Mouse (Mus musculus) embryonic facial prominence, embryonic 15.5 days (tissue): ENCODE measurements at regions not wholly inside any gene's neighbourhood (a gene's known extent, or its start where the extent isn't known, plus 50 kb on each side); places are given as distances from the start of the nearest gene placed in this dataset.
A peak's percentile ranks its signal among the peaks of the same experiment; 100 is the strongest.

Experiments
- ATAC-seq: fragments of 200-750 bp; cut with Nextera tagmentation; 2 replicates; pipeline ENCODE4 v1.8.0; 2017; ENCODE audit warnings: low read depth, moderate TSS enrichment; ENCODE audit not compliant: insufficient number of reproducible peaks, low FRiP score, low TSS enrichment
- H3K27ac ChIP-seq: fragments of 300-500 bp; sonication (generic); replicated peaks from 2 replicates; pipeline ENCODE4 v1.5.1; 2015; ENCODE audit warnings: mild to moderate bottlenecking, inconsistent platforms
- H3K27me3 ChIP-seq: fragments of 300-500 bp; sonication (generic); 2 replicates; pipeline ENCODE4 v1.6.1; 2015; ENCODE audit warnings: inconsistent platforms
- H3K36me3 ChIP-seq: fragments of 300-500 bp; sonication (generic); 2 replicates; pipeline ENCODE4 v1.6.1; 2015; ENCODE audit warnings: mild to moderate bottlenecking, inconsistent platforms
- H3K4me1 ChIP-seq: fragments of 300-500 bp; sonication (generic); 2 replicates; pipeline ENCODE4 v1.6.1; 2015; ENCODE audit warnings: inconsistent platforms
- H3K4me2 ChIP-seq: fragments of 300-500 bp; sonication (generic); replicated peaks from 2 replicates; pipeline ENCODE4 v1.6.1; 2015; ENCODE audit warnings: mild to moderate bottlenecking, inconsistent platforms
- H3K4me3 ChIP-seq: fragments of 300-500 bp; sonication (generic); replicated peaks from 2 replicates; pipeline ENCODE4 v1.5.1; 2015; ENCODE audit warnings: mild to moderate bottlenecking, inconsistent platforms
- H3K9ac ChIP-seq: fragments of 300-500 bp; sonication (generic); 2 replicates; pipeline ENCODE4 v1.6.1; 2015; ENCODE audit warnings: inconsistent platforms
- H3K9me3 ChIP-seq: fragments of 300-500 bp; sonication (generic); replicated peaks from 2 replicates; pipeline ENCODE4 v1.6.1; 2016; ENCODE audit warnings: inconsistent platforms
- WGBS: fragments of 180-500 bp; shearing (Covaris S2); methylation state at CpG from one replicate; pipeline ENCODE4 v1.1.7; 2015; 5-methylcytosine and 5-hydroxymethylcytosine counted together

- ATAC-seq: no peak
- no peaks in the 10 kb centered on the region for H3K4me1 ChIP-seq
- no peaks in the 10 kb centered on the region for H3K36me3 ChIP-seq
- H3K27ac ChIP-seq: no peak overlapping the region
- no peaks in the 10 kb centered on the region for H3K9me3 ChIP-seq
- H3K27me3 ChIP-seq: no peaks in the 10 kb centered on the region
- no peak overlapping the region for H3K4me2 ChIP-seq
- no peak overlapping the region for H3K9ac ChIP-seq
- no peak overlapping the region for H3K4me3 ChIP-seq
- 58% methylated on average over 4 of the region's 4 CpGs for WGBS
Measured at GRCm38 (mm10) chr8:9093356-9093755, 403.0 kb upstream of the Arglu1 start.

GRCm38 (mm10) chr8:9072724-9073123, 382.4 kb upstream of the Arglu1 start:
- Histone ChIP-seq H3K36me3 (no peaks in the 10 kb centered on the region), H3K27ac (no peak overlapping the region)
- ATAC-seq: no peak

GRCm38 (mm10) chr8:9072286-9072685, 382.0 kb upstream of the Arglu1 start:
- no peak overlapping the region for H3K4me3 ChIP-seq
- H3K4me1 ChIP-seq: no peaks in the 10 kb centered on the region
- no peak overlapping the region for H3K4me2 ChIP-seq
- no peaks in the 10 kb centered on the region for H3K27me3 ChIP-seq
- WGBS: 50% methylated on average over 11 of the region's 11 CpGs
- ATAC-seq: no peak
- H3K9ac ChIP-seq: no peak overlapping the region
- no peak overlapping the region for H3K27ac ChIP-seq
- no peaks in the 10 kb centered on the region for H3K9me3 ChIP-seq
- no peaks in the 10 kb centered on the region for H3K36me3 ChIP-seq

More at GRCm38 (mm10) chr8:9072724-9073123, 382.4 kb upstream of the Arglu1 start:
- Histone ChIP-seq H3K4me1 (no peaks in the 10 kb centered on the region), H3K4me3 (no peak overlapping the region), H3K4me2 (no peak overlapping the region), H3K27me3 (no peaks in the 10 kb centered on the region), H3K9ac (no peak overlapping the region), H3K9me3 (no peaks in the 10 kb centered on the region)
- WGBS: 81% methylated on average over 4 of the region's 4 CpGs

GRCm38 (mm10) chr8:9070953-9071352, 380.6 kb upstream of the Arglu1 start:
- 40% methylated on average over 6 of the region's 6 CpGs for WGBS

GRCm38 (mm10) chr8:9069845-9070244, 379.5 kb upstream of the Arglu1 start:
- H3K36me3 ChIP-seq: no peaks in the 10 kb centered on the region
- no peaks in the 10 kb centered on the region for H3K27me3 ChIP-seq
- H3K9ac ChIP-seq: no peak overlapping the region
- H3K4me2 ChIP-seq: no peak overlapping the region
- H3K9me3 ChIP-seq: no peaks in the 10 kb centered on the region
- H3K4me1 ChIP-seq: no peaks in the 10 kb centered on the region
- WGBS: 79% methylated on average over 7 of the region's 7 CpGs
- no peak for ATAC-seq
- H3K4me3 ChIP-seq: no peak overlapping the region
- no peak overlapping the region for H3K27ac ChIP-seq

More at GRCm38 (mm10) chr8:9070953-9071352, 380.6 kb upstream of the Arglu1 start:
- Histone ChIP-seq H3K4me2 (no peak overlapping the region), H3K36me3 (no peaks in the 10 kb centered on the region), H3K27me3 (no peaks in the 10 kb centered on the region), H3K9ac (no peak overlapping the region), H3K9me3 (no peaks in the 10 kb centered on the region), H3K4me3 (no peak overlapping the region), H3K4me1 (no peaks in the 10 kb centered on the region), H3K27ac (0 out of 2 replicates have a peak overlapping the region, but pooled peaks have one; percentile 7)
- ATAC-seq: no peak

- Histone ChIP-seq H3K27me3 (no peaks in the 10 kb centered on the region), H3K4me3 (no peak overlapping the region), H3K9ac (no peak overlapping the region), H3K4me1 (no peaks in the 10 kb centered on the region), H3K4me2 (no peak overlapping the region), H3K36me3 (no peaks in the 10 kb centered on the region), H3K27ac (no peak overlapping the region), H3K9me3 (no peaks in the 10 kb centered on the region)
- 64% methylated on average over 1 of the region's 1 CpGs for WGBS
- no peak for ATAC-seq
Measured at GRCm38 (mm10) chr8:9067731-9068130, 377.4 kb upstream of the Arglu1 start.

GRCm38 (mm10) chr8:9060166-9060565, 369.8 kb upstream of the Arglu1 start:
- ATAC-seq: no peak
- H3K27ac ChIP-seq: no peak overlapping the region
- WGBS: 84% methylated on average over 6 of the region's 6 CpGs

GRCm38 (mm10) chr8:9055416-9055819, 365.1 kb upstream of the Arglu1 start:
- no peak for ATAC-seq
- Histone ChIP-seq H3K9me3 (no peaks in the 10 kb centered on the region), H3K4me2 (no peak overlapping the region), H3K27ac (no peak overlapping the region), H3K36me3 (no peaks in the 10 kb centered on the region), H3K9ac (no peak overlapping the region), H3K4me1 (0 out of 2 replicates have a peak, but pooled peaks cover 3% of the 10 kb centered on the region), H3K4me3 (no peak overlapping the region), H3K27me3 (no peaks in the 10 kb centered on the region)
- WGBS: 54% methylated on average over 6 of the region's 6 CpGs

More at GRCm38 (mm10) chr8:9060166-9060565, 369.8 kb upstream of the Arglu1 start:
- no peak overlapping the region for H3K4me3 ChIP-seq
- H3K4me1 ChIP-seq: 0 out of 2 replicates have a peak, but pooled peaks cover 3% of the 10 kb centered on the region
- H3K36me3 ChIP-seq: no peaks in the 10 kb centered on the region
- no peak overlapping the region for H3K9ac ChIP-seq
- H3K4me2 ChIP-seq: no peak overlapping the region
- H3K9me3 ChIP-seq: no peaks in the 10 kb centered on the region
- no peaks in the 10 kb centered on the region for H3K27me3 ChIP-seq

- H3K9me3 ChIP-seq: no peaks in the 10 kb centered on the region
- no peak overlapping the region for H3K27ac ChIP-seq
- no peak overlapping the region for H3K4me3 ChIP-seq
- no peak overlapping the region for H3K4me2 ChIP-seq
- H3K4me1 ChIP-seq: 0 out of 2 replicates have a peak, but pooled peaks cover 3% of the 10 kb centered on the region
- 35% methylated on average over 4 of the region's 4 CpGs for WGBS
- no peaks in the 10 kb centered on the region for H3K36me3 ChIP-seq
- H3K27me3 ChIP-seq: no peaks in the 10 kb centered on the region
- H3K9ac ChIP-seq: no peak overlapping the region
- ATAC-seq: no peak
Measured at GRCm38 (mm10) chr8:9054801-9055200, 364.5 kb upstream of the Arglu1 start.

GRCm38 (mm10) chr8:9051699-9052098, 361.4 kb upstream of the Arglu1 start:
- Histone ChIP-seq H3K27ac (no peak overlapping the region), H3K27me3 (no peaks in the 10 kb centered on the region), H3K4me1 (0 out of 2 replicates have a peak, but pooled peaks cover 3% of the 10 kb centered on the region), H3K9ac (no peak overlapping the region), H3K4me2 (no peak overlapping the region), H3K36me3 (no peaks in the 10 kb centered on the region), H3K4me3 (no peak overlapping the region), H3K9me3 (no peaks in the 10 kb centered on the region)
- WGBS: 73% methylated on average over 10 of the region's 10 CpGs
- no peak for ATAC-seq

GRCm38 (mm10) chr8:9050740-9051475, 360.6 kb upstream of the Arglu1 start:
- Histone ChIP-seq H3K4me3 (no peak overlapping the region), H3K27ac (no peak overlapping the region), H3K27me3 (no peaks in the 10 kb centered on the region), H3K9ac (no peak overlapping the region), H3K36me3 (no peaks in the 10 kb centered on the region), H3K4me2 (no peak overlapping the region), H3K4me1 (0 out of 2 replicates have a peak, but pooled peaks cover 3% of the 10 kb centered on the region), H3K9me3 (no peaks in the 10 kb centered on the region)
- 84% methylated on average over 11 of the region's 11 CpGs for WGBS
- ATAC-seq: no peak

GRCm38 (mm10) chr8:9048116-9048515, 357.8 kb upstream of the Arglu1 start:
- 82% methylated on average over 14 of the region's 14 CpGs for WGBS
- Histone ChIP-seq H3K4me1 (no peaks in the 10 kb centered on the region), H3K9ac (no peak overlapping the region), H3K4me3 (no peak overlapping the region), H3K4me2 (no peak overlapping the region), H3K27me3 (no peaks in the 10 kb centered on the region), H3K27ac (no peak overlapping the region), H3K9me3 (no peaks in the 10 kb centered on the region), H3K36me3 (no peaks in the 10 kb centered on the region)
- ATAC-seq: no peak
